Mouse (Mus musculus) R1 (cell line): ENCODE results near the gene Zfp536.

Experiments used
- DNase-seq: peaks from one replicate; pipeline ENCODE4 v3.0.0-alpha.2; 2018; ENCODE audit warnings: low read depth, low spot score

Zfp536 gene

DNA sequence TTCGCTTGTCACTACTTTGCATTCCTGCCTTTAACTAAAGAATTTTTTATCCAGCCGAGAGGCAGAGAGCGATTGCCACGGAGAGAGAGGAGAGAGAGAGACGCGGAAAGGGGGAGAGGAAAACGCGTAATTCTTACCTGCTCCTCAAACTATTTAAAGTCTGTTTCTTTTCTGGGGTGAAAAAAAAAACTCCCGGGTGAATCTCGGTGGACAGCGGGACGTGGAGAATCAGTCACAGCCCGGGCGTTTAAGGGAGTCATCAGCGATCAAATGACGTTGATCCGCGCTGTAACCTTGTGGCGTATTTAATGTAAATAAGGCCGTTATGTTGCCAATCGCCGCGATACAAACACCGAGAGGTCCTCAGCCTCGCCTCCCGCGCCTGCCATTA, at the start of gene Zfp536:
Zfp536 (minus strand) TSS at position 330 of the 391 bp plus-strand sequence.
- DNase-seq: peak; percentile 15

- DNase-seq: peak; percentile 18
These were observed 47.3 kb upstream of the Zfp536 start for GRCm38 (mm10) chr7:37820670-37821301.

GRCm38 (mm10) chr7:37818631-37819340, 45.3 kb upstream of the Zfp536 start:
- DNase-seq: no peak

DNA sequence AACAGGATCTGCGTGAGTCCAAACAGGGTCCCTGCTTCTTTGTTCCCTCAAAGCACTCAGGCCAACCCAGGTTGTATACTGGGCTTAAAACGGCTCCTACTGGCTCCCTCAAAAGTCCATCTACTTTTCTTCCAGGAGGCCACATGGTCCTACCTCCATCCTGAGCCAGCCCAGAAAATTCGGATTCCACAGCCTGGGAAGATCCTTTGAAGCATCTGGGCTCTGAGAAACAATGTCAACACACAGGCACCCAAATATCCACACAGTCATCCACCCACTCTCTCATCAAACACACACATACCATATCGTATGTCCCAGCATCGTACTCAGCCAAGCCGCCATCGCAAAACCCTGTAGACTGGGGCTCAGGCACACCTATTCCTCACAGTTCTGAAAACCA, 43.5 kb upstream of the Zfp536 start:
- DNase-seq: no peak

GRCm38 (mm10) chr7:37814844-37815406, 41.5 kb upstream of the Zfp536 start:
- no peak for DNase-seq

DNA sequence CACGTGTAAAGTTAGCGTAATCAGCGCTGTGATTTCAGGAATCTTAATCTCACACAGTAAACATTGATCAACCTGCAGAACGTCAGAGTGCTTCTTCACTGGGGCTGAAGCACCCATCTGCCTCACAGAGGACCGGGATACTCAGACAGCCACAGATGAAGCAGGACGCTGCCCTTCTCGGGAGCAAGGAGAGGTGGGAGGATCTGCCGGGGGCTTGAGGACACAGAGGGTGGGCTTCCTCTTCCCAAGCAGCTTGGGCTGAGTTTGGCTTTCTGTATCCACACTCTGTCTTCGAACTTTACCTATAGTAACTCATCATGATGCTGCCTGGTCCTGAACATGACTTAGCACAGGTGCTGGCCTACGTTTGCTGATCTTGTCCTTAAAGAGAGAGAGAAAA, 40.2 kb upstream of the Zfp536 start:
- no peak for DNase-seq

- no peak for DNase-seq
These were observed 36.5 kb upstream of the Zfp536 start for GRCm38 (mm10) chr7:37809908-37810307.

DNA sequence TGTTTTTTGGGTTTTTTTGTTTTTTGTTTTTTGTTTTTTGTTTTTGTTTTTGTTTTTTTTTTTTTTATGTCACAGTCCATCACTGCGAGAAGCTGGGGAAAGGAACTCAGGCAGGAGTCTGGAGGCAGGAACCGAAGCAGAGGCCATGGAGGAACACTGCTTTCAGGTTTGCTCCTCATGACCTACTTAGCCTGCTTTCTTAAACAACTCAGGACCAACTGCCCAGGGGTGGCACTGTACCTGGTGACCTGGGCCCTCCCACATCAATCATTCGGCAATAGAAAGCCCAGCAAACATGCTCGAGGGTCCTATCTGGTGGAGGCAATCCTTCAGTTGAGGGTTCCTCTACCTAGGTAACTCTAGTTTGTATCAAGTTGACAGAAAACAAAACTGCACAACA, 35.6 kb upstream of the Zfp536 start:
- DNase-seq: no peak

DNA sequence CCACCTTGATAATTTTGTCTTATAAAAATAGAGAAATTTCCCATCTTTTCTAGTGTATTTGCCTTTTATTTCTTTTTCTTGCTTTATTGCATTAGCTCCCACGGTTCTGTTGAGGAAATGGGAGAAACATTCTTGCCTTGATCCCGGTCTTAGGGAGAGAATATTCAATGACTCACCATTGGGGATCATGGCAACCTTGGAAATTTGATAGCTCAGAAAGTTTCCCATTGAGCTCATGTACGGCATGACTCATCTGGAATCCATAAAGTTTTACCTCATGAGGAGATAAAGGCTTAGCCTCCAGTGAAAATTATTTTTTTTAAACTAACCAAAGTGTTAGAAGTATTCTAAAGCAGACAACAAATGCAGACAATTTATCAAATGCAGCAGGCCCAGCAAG, 27.7 kb upstream of the Zfp536 start:
- no peak for DNase-seq

- no peak for DNase-seq
These were observed 15.3 kb upstream of the Zfp536 start for GRCm38 (mm10) chr7:37788721-37789120.

DNA sequence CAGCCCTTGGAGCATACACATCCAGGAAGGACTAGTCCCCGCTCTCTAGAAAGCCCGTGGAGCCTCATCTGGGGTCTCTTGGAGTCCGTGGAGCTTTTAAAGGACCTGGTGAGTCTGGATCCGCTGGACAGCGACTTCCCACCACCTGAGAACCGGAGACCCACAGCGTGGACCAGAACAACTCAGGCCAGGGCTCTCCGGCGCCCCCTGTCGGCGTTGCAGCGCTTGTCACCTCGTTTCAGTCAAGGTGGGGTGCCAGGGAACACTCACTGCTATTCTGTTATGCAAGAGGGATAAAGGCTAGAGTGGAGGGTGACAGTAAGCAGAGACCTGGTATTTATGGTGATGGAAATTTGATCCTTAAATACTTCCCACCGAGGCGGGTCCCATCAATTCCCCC, 2.1 kb upstream of the Zfp536 start:
- peak; percentile 61 for DNase-seq

DNA sequence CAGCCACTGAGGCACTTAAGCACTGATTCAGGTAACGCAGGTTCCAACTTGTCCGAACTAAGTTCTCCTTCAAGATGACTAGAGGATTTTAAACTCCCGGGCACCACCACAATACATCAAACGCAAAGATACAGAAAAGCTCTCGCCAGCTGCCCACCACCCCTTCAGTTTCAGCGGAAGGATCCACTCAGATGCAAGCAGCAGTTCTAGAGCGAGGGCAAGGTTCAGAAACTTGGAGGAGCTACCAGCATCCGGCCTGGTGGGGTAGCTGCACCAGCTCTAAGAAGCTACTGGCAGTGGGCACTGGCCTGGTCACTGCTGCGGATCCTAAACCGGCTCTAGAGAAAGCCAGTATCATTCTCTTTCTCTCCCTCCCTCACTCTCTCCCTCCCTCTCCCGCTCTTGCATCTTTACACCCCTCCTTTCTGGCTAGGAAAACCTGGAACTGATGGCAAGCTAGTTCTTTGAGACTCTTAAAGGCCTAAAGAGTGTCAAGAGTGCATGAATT, 1.1 kb upstream of the Zfp536 start:
- DNase-seq: no peak

DNA sequence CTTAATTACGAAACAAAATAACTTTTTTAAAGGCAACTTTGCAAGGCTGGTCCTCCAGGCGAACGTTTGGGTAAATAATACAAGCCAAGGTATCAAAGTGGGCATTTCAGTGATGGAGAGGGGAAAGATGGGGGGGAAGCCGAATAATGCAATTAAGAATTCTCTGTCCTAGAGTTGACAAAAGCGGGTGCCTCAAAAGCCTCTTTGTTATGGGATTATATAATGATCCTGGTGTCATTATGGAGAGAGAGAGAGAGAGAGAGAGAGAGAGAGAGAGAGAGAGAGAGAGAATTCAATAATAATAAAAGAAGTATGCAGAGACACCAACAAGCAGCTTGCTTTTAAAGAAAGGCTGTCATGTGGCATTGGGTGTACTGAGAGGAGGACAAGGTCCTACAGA, 465 bp upstream of the Zfp536 start:
- no peak for DNase-seq

DNA sequence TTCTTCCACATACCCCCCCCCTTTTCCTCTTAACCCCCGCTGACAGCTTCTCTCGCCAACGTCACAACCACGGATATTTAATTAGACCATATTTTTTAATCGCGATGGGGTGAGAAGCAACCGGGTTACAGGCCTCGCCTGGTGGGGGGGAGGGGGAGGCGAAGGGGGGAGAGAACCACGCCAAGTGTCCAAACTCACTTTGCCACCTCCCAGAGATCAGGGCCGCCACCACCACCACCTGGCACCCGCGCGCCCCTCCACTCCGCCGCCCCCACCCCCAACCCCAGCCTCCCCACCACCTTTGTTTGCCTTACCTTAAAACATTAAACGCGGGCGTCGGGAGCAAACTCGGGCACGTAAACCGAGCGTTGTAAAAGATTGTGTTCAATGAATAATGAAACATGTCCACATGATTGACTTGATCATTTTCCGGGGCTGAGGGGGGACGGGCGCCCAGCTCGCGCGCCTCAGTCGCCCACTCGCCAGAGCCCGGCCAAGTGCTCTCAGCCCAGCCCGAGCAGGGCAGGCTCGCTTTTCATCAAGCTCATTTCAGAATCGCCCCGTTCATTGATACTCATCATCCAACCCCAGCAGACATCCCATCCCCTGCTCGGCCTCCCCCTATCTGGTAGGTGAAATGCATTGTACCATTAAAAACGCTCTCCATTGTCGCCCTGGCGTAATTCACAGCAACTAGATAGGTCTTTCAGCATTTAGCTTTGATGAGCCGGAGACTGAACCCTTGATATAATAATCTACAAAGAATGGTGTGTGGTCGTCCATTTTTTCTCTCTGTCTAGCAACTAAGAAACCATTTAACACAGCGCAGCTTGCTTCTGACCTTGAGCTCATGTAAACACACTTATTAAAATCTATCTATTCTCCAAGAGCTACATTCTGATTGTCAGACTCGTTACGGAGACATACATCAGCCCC, 797 bp downstream of the Zfp536 start:
- DNase-seq: peak; percentile 24

GRCm38 (mm10) chr7:37771491-37772375, 1.7 kb downstream of the Zfp536 start:
- peak; percentile 49 for DNase-seq

DNA sequence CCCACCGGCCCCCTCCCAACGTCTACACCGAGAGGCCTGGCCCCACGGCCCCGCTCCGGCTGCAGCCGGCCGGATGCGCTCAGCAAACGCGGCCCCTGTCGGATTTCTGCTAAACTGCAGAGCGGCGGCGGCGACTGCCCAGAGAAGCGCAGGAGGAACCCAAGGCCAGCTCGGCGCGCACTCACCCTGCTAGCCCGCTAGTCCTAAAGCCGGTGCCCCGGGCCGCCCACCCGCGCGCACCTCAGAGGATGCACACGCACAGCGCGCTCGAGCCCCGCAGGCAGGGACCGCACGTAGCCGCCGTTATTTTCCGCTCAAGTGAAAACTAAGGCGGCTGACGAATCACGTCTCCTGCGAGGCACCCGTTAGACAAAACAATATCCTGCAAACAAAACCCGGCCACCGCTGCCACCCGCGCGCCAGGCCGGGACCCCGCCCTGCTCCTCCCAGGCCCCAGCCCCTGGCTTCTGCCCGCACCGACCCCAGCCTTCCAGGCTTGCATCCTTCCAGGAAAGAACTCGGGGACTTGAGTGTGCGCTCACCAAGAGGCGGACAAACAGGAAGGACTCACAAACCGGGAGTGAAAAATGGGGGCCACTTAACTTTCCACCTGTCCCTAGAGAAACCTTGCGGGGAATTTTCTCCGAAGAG, 2.9 kb downstream of the Zfp536 start:
- DNase-seq: peak; percentile 73

DNA sequence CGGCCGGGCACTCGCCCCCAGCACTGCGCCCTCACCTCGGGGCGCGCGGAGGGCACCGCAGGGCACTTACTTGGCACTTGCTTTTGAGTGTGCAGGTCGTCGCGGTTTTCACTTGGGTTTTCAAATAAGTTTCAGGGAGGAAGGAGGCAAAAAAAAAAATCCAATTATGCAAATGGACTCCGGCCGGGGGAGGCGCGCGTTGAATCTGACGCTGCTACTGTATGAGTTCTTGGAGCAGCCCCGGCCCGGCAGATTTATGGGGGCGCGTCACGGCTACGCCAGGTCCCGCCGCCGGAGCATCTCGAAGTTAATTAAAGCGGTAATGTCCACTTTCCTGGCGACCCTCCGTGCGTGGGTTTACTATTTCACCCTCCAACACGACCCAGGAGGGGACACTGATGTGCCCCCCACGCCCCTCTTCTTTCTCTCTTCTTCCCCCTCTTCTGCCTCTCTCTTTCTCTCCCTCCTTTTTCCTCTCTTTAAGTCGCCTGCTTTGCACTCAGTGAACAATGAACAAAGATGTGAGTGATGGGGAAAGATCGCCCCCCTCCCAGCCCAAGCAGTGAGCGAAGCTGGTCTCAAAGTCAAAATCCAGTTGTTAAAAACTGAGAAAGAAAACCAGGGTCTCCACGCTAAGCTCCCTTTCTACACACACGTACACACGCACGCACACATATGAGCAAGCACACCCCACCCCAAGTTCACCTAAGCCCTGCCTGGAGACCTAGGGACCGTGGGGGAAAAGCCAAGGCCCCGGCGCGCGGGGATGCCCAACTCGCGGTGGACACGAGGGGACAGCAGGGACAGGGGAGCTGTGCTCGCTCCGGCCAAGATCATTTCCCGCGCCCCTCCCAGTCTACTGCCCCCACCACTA, 3.7 kb downstream of the Zfp536 start:
- peak; percentile 33 for DNase-seq

DNA sequence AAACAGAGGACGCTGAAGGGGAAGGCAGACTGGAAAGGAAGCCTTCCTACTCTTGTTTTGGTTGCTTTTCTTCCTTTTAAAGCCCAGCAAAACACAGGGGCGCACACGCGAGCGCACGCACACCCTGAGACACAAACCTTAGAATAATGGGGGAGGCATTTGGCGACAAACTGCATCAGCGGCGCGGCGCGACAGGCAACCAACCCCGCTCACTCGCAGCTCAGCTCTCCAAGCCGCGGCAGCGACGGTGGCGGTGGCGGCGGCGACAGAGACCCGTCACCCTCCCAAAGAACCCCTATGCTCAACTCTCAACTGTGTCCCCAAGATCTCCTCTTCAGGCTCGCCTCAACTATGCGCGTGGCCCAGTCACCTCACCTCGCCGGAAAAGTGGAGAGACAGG, 4.4 kb downstream of the Zfp536 start:
- DNase-seq: peak; percentile 26

- DNase-seq: no peak
These were observed 5.0 kb downstream of the Zfp536 start for GRCm38 (mm10) chr7:37768310-37768940.
